Mouse (Mus musculus) olfactory bulb, adult 2 months (tissue): Measurements from ENCODE around the gene Olfr98. TPM values are rescaled to one million over a fixed set of nuclear protein-coding genes. Genes with fewer than 3 reads are reported as not detected.
A peak's percentile ranks its signal among the peaks of the same experiment; 100 is the strongest.
"Not testable (repeated sequence)": the region's sequence is repeated elsewhere in the genome, so short reads cannot be mapped to it uniquely, and the experiment has no call there.

Experiments used
- H3K27ac ChIP-seq: fragments of 200-500 bp; 2 replicates; pipeline ENCODE4 v1.5.1; 2012; ENCODE audit warnings: low read depth, low read length; ENCODE audit not compliant: insufficient read depth
- H3K4me1 ChIP-seq: fragments of 200-500 bp; 2 replicates; pipeline ENCODE4 v1.6.1; 2012; ENCODE audit warnings: low read length; ENCODE audit not compliant: control insufficient read depth, insufficient read depth
- H3K4me3 ChIP-seq: fragments of 200-500 bp; 2 replicates; pipeline ENCODE4 v1.5.1; 2012; ENCODE audit warnings: mild to moderate bottlenecking, low read depth, low read length, moderate library complexity; ENCODE audit not compliant: insufficient read depth
- CTCF ChIP-seq: fragments of 200-500 bp; IDR thresholded peaks from 2 replicates; pipeline ENCODE4 v1.5.1; 2012; ENCODE audit warnings: low read depth, mild to moderate bottlenecking, low read length, moderate library complexity; ENCODE audit not compliant: insufficient read depth
- POLR2A ChIP-seq: fragments of 200-500 bp; IDR thresholded peaks from 2 replicates; pipeline ENCODE4 v1.6.1; 2012; ENCODE audit warnings: mild to moderate bottlenecking, low read depth, low read length, moderate library complexity; ENCODE audit not compliant: insufficient read depth
- WGBS: fragments of 180-500 bp; shearing (Covaris S2); methylation state at CpG from one replicate; pipeline ENCODE4 v1.1.7; 2018; 5-methylcytosine and 5-hydroxymethylcytosine counted together
- polyA plus RNA-seq: library from polyadenylated mRNA; stranded (reverse); fragments of >200 nt; gene quantifications from 2 replicates; pipeline ENCODE4 v1.2.4, GENCODE M21; 2012; ENCODE audit warnings: low replicate concordance; ENCODE audit not compliant: missing spikeins, insufficient read depth, insufficient read length

The Olfr98 gene
- polyA plus RNA-seq, 1 experiment = not detected

GRCm38 (mm10) chr17:37270058-37270701 lies 6.6 kb upstream of the Olfr98 start, which contains the start of gene H2-M3:
Gene H2-M3, plus strand, starts transcription at chr17:37270220.
- no peak within 1 kb of the TSS for H3K27ac ChIP-seq
- H3K4me1 ChIP-seq = no peaks in the 10 kb centered on the region
- 3% methylated on average over 26 of the region's 26 CpGs for WGBS
- peak within 1 kb of the TSS; percentile 71 for H3K4me3 ChIP-seq
- no peak for TF ChIP-seq CTCF
- TF ChIP-seq POLR2A = no peak

DNA sequence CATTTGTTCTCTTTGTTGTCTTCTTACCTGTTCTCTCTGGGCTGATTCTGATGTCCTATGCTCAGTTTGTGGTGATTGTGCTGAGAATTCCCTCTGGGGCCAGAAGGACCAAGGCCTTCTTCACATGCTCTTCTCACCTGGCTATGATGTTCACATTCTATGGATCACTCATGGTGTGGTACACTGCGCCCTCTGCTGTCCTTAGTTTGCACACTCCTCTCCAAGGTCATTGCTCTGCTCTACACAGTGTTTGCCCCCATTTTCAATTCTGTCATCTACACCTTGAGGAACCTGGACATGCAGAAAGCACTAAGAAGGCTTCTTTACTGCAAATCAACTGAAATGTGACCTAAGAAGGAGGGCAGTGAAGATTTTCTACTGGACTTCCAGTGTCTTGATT lies 13.0 kb downstream of the Olfr98 start:
- H3K4me3 ChIP-seq = no peak overlapping the region
- TF ChIP-seq POLR2A (no peak), CTCF (no peak)

GRCm38 (mm10) chr17:37249460-37249859 lies 14.1 kb downstream of the Olfr98 start:
- Histone ChIP-seq H3K4me3 (no peak overlapping the region), H3K4me1 (no peaks in the 10 kb centered on the region), H3K27ac (no peak overlapping the region)
- TF ChIP-seq POLR2A (no peak), CTCF (no peak)

More for the DNA sequence above, 13.0 kb downstream of the Olfr98 start:
- no peak overlapping the region for H3K27ac ChIP-seq
- H3K4me1 ChIP-seq = no peaks in the 10 kb centered on the region
- WGBS = 0% methylated on average over 1 of the region's 1 CpGs

GRCm38 (mm10) chr17:37246715-37247114 lies 16.8 kb downstream of the Olfr98 start:
- Histone ChIP-seq H3K4me1 (no peaks in the 10 kb centered on the region), H3K27ac (no peak overlapping the region), H3K4me3 (no peak overlapping the region)
- no peak for TF ChIP-seq POLR2A
- no peak for TF ChIP-seq CTCF
- WGBS = 22% methylated on average over 5 of the region's 5 CpGs

GRCm38 (mm10) chr17:37242198-37242597 lies 21.4 kb downstream of the Olfr98 start:
- TF ChIP-seq CTCF = no peak
- TF ChIP-seq POLR2A = no peak
- Histone ChIP-seq H3K27ac (no peak overlapping the region), H3K4me1 (no peaks in the 10 kb centered on the region), H3K4me3 (no peak overlapping the region)
- 59% methylated on average over 3 of the region's 3 CpGs for WGBS

- not testable (repeated sequence) for H3K4me3 ChIP-seq, H3K27ac ChIP-seq, H3K4me1 ChIP-seq
- 95% methylated on average over 2 of the region's 2 CpGs for WGBS
Measured at GRCm38 (mm10) chr17:37237230-37237629, 26.3 kb downstream of the Olfr98 start, which contains the start of gene Olfr97. Gene Olfr97, minus strand, starts transcription at chr17:37237330.

DNA sequence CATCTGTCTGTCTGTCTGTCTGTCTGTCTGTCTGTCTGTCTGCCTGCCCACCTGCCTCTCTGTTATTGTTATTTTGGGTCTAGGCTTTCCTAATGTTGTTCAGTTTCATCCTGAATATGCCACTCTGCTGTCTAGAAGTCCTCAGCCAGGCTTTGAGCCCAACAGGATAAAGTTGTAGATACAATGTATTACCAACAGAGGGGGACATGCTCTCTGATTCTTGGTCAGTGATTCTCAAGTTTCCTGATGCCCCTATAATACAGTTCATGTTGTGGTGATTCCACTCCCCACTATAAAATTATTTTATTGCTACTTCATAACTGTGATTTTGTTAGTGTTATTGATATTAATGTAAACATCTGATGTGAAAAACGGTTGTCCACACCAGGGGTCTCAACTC lies 41.7 kb downstream of the Olfr98 start:
- Histone ChIP-seq H3K4me1 (no peaks in the 10 kb centered on the region), H3K27ac (no peak overlapping the region), H3K4me3 (no peak overlapping the region)
- 24% methylated on average over 1 of the region's 1 CpGs for WGBS
- TF ChIP-seq CTCF = no peak
- no peak for TF ChIP-seq POLR2A

- WGBS = 54% methylated on average over 4 of the region's 4 CpGs
- TF ChIP-seq CTCF (no peak), POLR2A (no peak)
Measured at GRCm38 (mm10) chr17:37219846-37220245, 43.7 kb downstream of the Olfr98 start, which contains the start of gene Olfr96. Gene Olfr96, plus strand, starts transcription at chr17:37220146.

GRCm38 (mm10) chr17:37218486-37218885 lies 45.1 kb downstream of the Olfr98 start:
- no peak overlapping the region for H3K4me3 ChIP-seq
- TF ChIP-seq CTCF (no peak), POLR2A (no peak)
- 44% methylated on average over 3 of the region's 3 CpGs for WGBS
- no peaks in the 10 kb centered on the region for H3K4me1 ChIP-seq
- H3K27ac ChIP-seq = no peak overlapping the region

More at GRCm38 (mm10) chr17:37219846-37220245, 43.7 kb downstream of the Olfr98 start, which contains the start of gene Olfr96:
- Histone ChIP-seq H3K4me1 (no peaks in the 10 kb centered on the region), H3K27ac (no peak within 1 kb of the TSS), H3K4me3 (no peak within 1 kb of the TSS)
